In genomic region chr15:98004740-98005159, GRCm38 (mm10) we compare ENCODE assay signal across 10 mouse cellular contexts. TPM values are rescaled to one million over a fixed set of nuclear protein-coding genes. Genes with fewer than 3 reads are reported as not detected.
DNase-seq lines count a peak whose midpoint lies in the region; ATAC-seq and TF ChIP-seq lines count a peak whose summit lies in the region.
"Had no signal": no experiment of that assay in that cellular context is flagged by ENCODE, and none has a peak within 500 bp of the region (broad histone marks: within the 10 kb centered on the region; RNA-seq: fewer than 3 reads in every experiment).

No protein-coding gene starts in this region.

- H3K9me3 ChIP-seq in forebrain, embryonic 11.5 days (ENCODE audit: control insufficient read depth, low read length), result no peaks in the 10 kb centered on the region
- H3K9me3 ChIP-seq in intestine, embryonic 16.5 days (ENCODE audit: control insufficient read depth, low read length), result no peaks in the 10 kb centered on the region
- H3K9me3 ChIP-seq in neural tube, embryonic 13.5 days, result no peaks in the 10 kb centered on the region

- H3K4me3 ChIP-seq in layer of hippocampus, adult 2 months, result peak overlapping the region; percentile 28; the same call in 1 of the 2 replicates
- peak overlapping the region; percentile 61 for H3K4me3 ChIP-seq in forebrain, embryonic 11.5 days (ENCODE audit: low read depth, low read length)
- H3K4me3 ChIP-seq in intestine, embryonic 16.5 days (ENCODE audit: low read length), result peak overlapping the region; percentile 33
- H3K4me3 ChIP-seq in neural tube, embryonic 13.5 days, result peak overlapping the region; percentile 43

- peak overlapping the region; percentile 89 for H3K4me2 ChIP-seq in forebrain, embryonic 11.5 days (ENCODE audit: low read depth, low read length, severe bottlenecking)
- peak overlapping the region; percentile 49 for H3K4me2 ChIP-seq in intestine, embryonic 16.5 days (ENCODE audit: low read depth, low read length)
- H3K4me2 ChIP-seq in neural tube, embryonic 13.5 days, result peak overlapping the region; percentile 84

- no peak for TF ChIP-seq CTCF in layer of hippocampus, adult 2 months (conservative IDR thresholded peaks at IDR 0.05)

- H3K4me1 ChIP-seq in forebrain, embryonic 11.5 days (replicated peaks; ENCODE audit: control insufficient read depth, insufficient read depth, low read length), result peaks cover 26% of the 10 kb centered on the region
- H3K4me1 ChIP-seq in intestine, embryonic 16.5 days (ENCODE audit: control insufficient read depth, insufficient read depth, low read length), result peaks cover 26% of the 10 kb centered on the region
- peaks cover 56% of the 10 kb centered on the region for H3K4me1 ChIP-seq in neural tube, embryonic 13.5 days (replicated peaks)

- DNase-seq in layer of hippocampus, adult 2 months (ENCODE audit: low spot score in 2 of 2), result no peak
- no peak for DNase-seq in layer of hippocampus, postnatal 25 days (ENCODE audit: extremely low spot score in 1 of 2, low spot score in 1 of 2)
- no peak for DNase-seq in forebrain, embryonic 11.5 days (ENCODE audit: low spot score)
- no peak for DNase-seq in embryo, embryonic 10 days (ENCODE audit: low spot score)
- no peak for DNase-seq in right cerebral cortex, postnatal 4 days
- no peak for DNase-seq in frontal cortex, postnatal 36 days (ENCODE audit: low spot score in 2 of 2)

- H3K27me3 ChIP-seq in forebrain, embryonic 11.5 days (ENCODE audit: control insufficient read depth, insufficient read depth, low read length), result peaks cover 2% of the 10 kb centered on the region; the same call in 1 of the 2 replicates
- H3K27me3 ChIP-seq in intestine, embryonic 16.5 days (replicated peaks; ENCODE audit: control insufficient read depth, insufficient read depth, low read length), result peaks cover 69% of the 10 kb centered on the region
- H3K27me3 ChIP-seq in neural tube, embryonic 13.5 days, result peaks cover 55% of the 10 kb centered on the region

- peak overlapping the region; percentile 82 for H3K9ac ChIP-seq in forebrain, embryonic 11.5 days (ENCODE audit: low read length)
- H3K9ac ChIP-seq in intestine, embryonic 16.5 days (ENCODE audit: low read depth, low read length), result peak overlapping the region; percentile 26; the same call in 1 of the 2 replicates
- H3K9ac ChIP-seq in neural tube, embryonic 13.5 days, result peak overlapping the region; percentile 68

- peak; percentile 6; the same call in 1 of the 2 replicates for ATAC-seq in forebrain, embryonic 11.5 days (replicated peaks; ENCODE audit: low FRiP score)
- ATAC-seq in intestine, embryonic 16.5 days, result no peak
- ATAC-seq in neural tube, embryonic 13.5 days (ENCODE audit: low read depth), result 0 out of 2 replicates have a peak, but pooled peaks have one; percentile 9

- H3K36me3 ChIP-seq in forebrain, embryonic 11.5 days (ENCODE audit: control insufficient read depth, insufficient read depth, low read length), result no peaks in the 10 kb centered on the region
- no peaks in the 10 kb centered on the region for H3K36me3 ChIP-seq in intestine, embryonic 16.5 days (ENCODE audit: control insufficient read depth, insufficient read depth, low read length)
- H3K36me3 ChIP-seq in neural tube, embryonic 13.5 days, result no peaks in the 10 kb centered on the region

- no peak overlapping the region for H3K27ac ChIP-seq in layer of hippocampus, adult 2 months
- peak overlapping the region; percentile 46 for H3K27ac ChIP-seq in forebrain, embryonic 11.5 days (ENCODE audit: low read depth, low read length)
- no peak overlapping the region for H3K27ac ChIP-seq in intestine, embryonic 16.5 days (ENCODE audit: low read length)
- H3K27ac ChIP-seq in neural tube, embryonic 13.5 days (replicated peaks), result peak overlapping the region; percentile 87; the same call in 1 of the 2 replicates

- 1% methylated on average over 18 of the region's 19 CpGs for WGBS in forebrain, embryonic 11.5 days
- WGBS in intestine, embryonic 16.5 days, result 3% methylated on average over 17 of the region's 19 CpGs
- under 1% methylated on average over 19 of the region's 19 CpGs for WGBS in neural tube, embryonic 13.5 days

RNA-seq across cellular contexts. Expression of gene Col2a1, which starts 0.3 kb away (rescaled TPM):
- 1 to 10 TPM in 1 of 2 experiments, under 1 TPM in 1; 0.61 to 1.2 TPM for total RNA-seq in layer of hippocampus, adult 2 months (2021)
- 1 to 10 TPM in 1 of 2 experiments, under 1 TPM in 1; 0.42 to 1.0 TPM for total RNA-seq in layer of hippocampus, postnatal 25 days (2021)
- 128 and 143 TPM in 2 replicates for polyA plus RNA-seq in forebrain, embryonic 11.5 days (2014; fragmentation: Nextera tagmentation; extraction: Ambion mirVana)
- 0.33 and 0.53 TPM in 2 replicates for polyA plus RNA-seq in intestine, embryonic 16.5 days (2015; fragmentation: Nextera tagmentation; extraction: Ambion mirVana)
- polyA plus RNA-seq in neural tube, embryonic 13.5 days (2015; fragmentation: Nextera tagmentation; extraction: Ambion mirVana), result 67.1 and 89.2 TPM in 2 replicates
- total RNA-seq: megakaryocyte-erythroid progenitor cell, adult 5-6 weeks had no signal
- polyA plus RNA-seq: large intestine, adult 2 months had no signal

RNA-seq across cellular contexts. Expression of gene Tmem106c, which starts 40.8 kb away (rescaled TPM):
- 10 to 100 TPM; 32.8 to 34.1 TPM for total RNA-seq in layer of hippocampus, adult 2 months (2021)
- total RNA-seq in layer of hippocampus, postnatal 25 days (2021), result 10 to 100 TPM; 26.8 to 27.2 TPM
- 44.5 and 47.8 TPM in 2 replicates for polyA plus RNA-seq in forebrain, embryonic 11.5 days (2014; fragmentation: Nextera tagmentation; extraction: Ambion mirVana)
- 47.5 and 51.6 TPM in 2 replicates for polyA plus RNA-seq in intestine, embryonic 16.5 days (2015; fragmentation: Nextera tagmentation; extraction: Ambion mirVana)
- 45.0 and 49.3 TPM in 2 replicates for polyA plus RNA-seq in neural tube, embryonic 13.5 days (2015; fragmentation: Nextera tagmentation; extraction: Ambion mirVana)

Comparison
In these comparisons a context has a peak if more than half of its experiments do, and no peak if none do; other contexts are left out.
1. H3K27ac ChIP-seq: peak in forebrain, embryonic 11.5 days (single experiment) and neural tube, embryonic 13.5 days (single experiment); none in layer of hippocampus, adult 2 months (single experiment) and intestine, embryonic 16.5 days (single experiment).
2. H3K9ac ChIP-seq: peak in every context shown above with its lines; median percentile 82 in forebrain, embryonic 11.5 days; 68 in neural tube, embryonic 13.5 days; 26 in intestine, embryonic 16.5 days.
3. RNA of gene Col2a1, which starts 0.3 kb away (polyA plus RNA-seq): 128 to 143 TPM in forebrain, embryonic 11.5 days and 67.1 to 89.2 TPM in neural tube, embryonic 13.5 days; 0.33 to 0.53 TPM in intestine, embryonic 16.5 days; every median in the first group is over 10 times any median in the second.
4. Peak in every context shown above with its lines, with median percentiles within 50 percentile points of each other: H3K4me3 ChIP-seq and H3K4me2 ChIP-seq.